Mouse (Mus musculus) myocyte (in vitro differentiated cells): Measurements from ENCODE around the gene Car5a. TPM values are rescaled to one million over a fixed set of nuclear protein-coding genes. Genes with fewer than 3 reads are reported as not detected.

Source experiments
- H3K27me3 ChIP-seq: one replicate; pipeline ENCODE4 v1.6.1; 2011; ENCODE audit not compliant: control insufficient read depth, insufficient read depth, insufficient read length
- H3K36me3 ChIP-seq: one replicate; pipeline ENCODE4 v1.6.1; 2011; ENCODE audit not compliant: control insufficient read depth, insufficient read depth
- H3K4me2 ChIP-seq: one replicate; pipeline ENCODE4 v1.6.1; 2011; ENCODE audit warnings: low read depth, control low read depth
- H3K4me3 ChIP-seq: one replicate; pipeline ENCODE4 v1.5.1; 2011; ENCODE audit warnings: mild to moderate bottlenecking, control low read depth, moderate library complexity
- H3K79me2 ChIP-seq: one replicate; pipeline ENCODE4 v1.6.1; 2011; ENCODE audit not compliant: control insufficient read depth, insufficient read depth
- H3ac ChIP-seq: one replicate; pipeline ENCODE4 v1.6.1; 2011; ENCODE audit not compliant: control insufficient read depth, insufficient read length
- CEBPB ChIP-seq: IDR thresholded peaks from 2 replicates; pipeline ENCODE4 v1.6.1; 2011; ENCODE audit warnings: mild to moderate bottlenecking, moderate library complexity; ENCODE audit not compliant: poor library complexity, insufficient read depth, severe bottlenecking
- E2F4 ChIP-seq: IDR thresholded peaks from one replicate; pipeline ENCODE4 v1.6.1; 2011; ENCODE audit warnings: mild to moderate bottlenecking, control low read depth, moderate library complexity; ENCODE audit not compliant: insufficient read depth
- MAX ChIP-seq: IDR thresholded peaks from one replicate; pipeline ENCODE4 v1.6.1; 2011; ENCODE audit warnings: low read depth, mild to moderate bottlenecking, control low read depth
- MYOD1 ChIP-seq, 3 experiments: IDR thresholded peaks; one replicate each; pipeline ENCODE4 v1.6.1; 2011; ENCODE audit warnings: control low read depth in 2 of 3, low read depth in 2 of 3, mild to moderate bottlenecking in 2 of 3, moderate library complexity in 1 of 3; ENCODE audit not compliant: insufficient read length in 2 of 3, control insufficient read depth in 1 of 3
- MYOG ChIP-seq, 3 experiments: IDR thresholded peaks; one replicate each; pipeline ENCODE4 v1.6.1; 2011; ENCODE audit warnings: control low read depth in 2 of 3, low read depth in 2 of 3, mild to moderate bottlenecking in 2 of 3; ENCODE audit not compliant: insufficient read length in 2 of 3, control insufficient read depth in 1 of 3, insufficient read depth in 1 of 3
- POLR2A ChIP-seq: IDR thresholded peaks from one replicate; pipeline ENCODE4 v1.6.1; 2011; ENCODE audit warnings: low read depth, mild to moderate bottlenecking, control low read depth, moderate library complexity; ENCODE audit not compliant: insufficient read length
- POLR2AphosphoS2 ChIP-seq: IDR thresholded peaks from one replicate; pipeline ENCODE4 v1.6.1; 2011; ENCODE audit warnings: low read depth, control low read depth; ENCODE audit not compliant: insufficient read length
- REST ChIP-seq: IDR thresholded peaks from one replicate; pipeline ENCODE4 v1.6.1; 2011; ENCODE audit warnings: mild to moderate bottlenecking, control low read depth, moderate library complexity; ENCODE audit not compliant: insufficient read depth, insufficient read length
- SRF ChIP-seq: IDR thresholded peaks from one replicate; pipeline ENCODE4 v1.6.1; 2011; ENCODE audit warnings: low read depth; ENCODE audit not compliant: control insufficient read depth, insufficient read length
- TCF12 ChIP-seq: IDR thresholded peaks from one replicate; pipeline ENCODE4 v1.6.1; 2011; ENCODE audit warnings: mild to moderate bottlenecking, control low read depth; ENCODE audit not compliant: poor library complexity, insufficient read depth, severe bottlenecking
- TCF3 ChIP-seq: IDR thresholded peaks from one replicate; pipeline ENCODE4 v1.6.1; 2011; ENCODE audit warnings: low read depth, control low read depth; ENCODE audit not compliant: insufficient read length
- USF1 ChIP-seq: IDR thresholded peaks from one replicate; pipeline ENCODE4 v1.6.1; 2011; ENCODE audit warnings: low read depth, mild to moderate bottlenecking, control low read depth, moderate library complexity
- polyA plus RNA-seq: library from polyadenylated mRNA; unstranded; fragments of >200 nt; fragmentation: generic; extraction: Trizol; gene quantifications from one replicate; pipeline ENCODE4 v1.2.1, GENCODE M21; 2012; ENCODE audit warnings: missing spikeins

The Car5a gene
- polyA plus RNA-seq, 1 experiment: not detected

DNA sequence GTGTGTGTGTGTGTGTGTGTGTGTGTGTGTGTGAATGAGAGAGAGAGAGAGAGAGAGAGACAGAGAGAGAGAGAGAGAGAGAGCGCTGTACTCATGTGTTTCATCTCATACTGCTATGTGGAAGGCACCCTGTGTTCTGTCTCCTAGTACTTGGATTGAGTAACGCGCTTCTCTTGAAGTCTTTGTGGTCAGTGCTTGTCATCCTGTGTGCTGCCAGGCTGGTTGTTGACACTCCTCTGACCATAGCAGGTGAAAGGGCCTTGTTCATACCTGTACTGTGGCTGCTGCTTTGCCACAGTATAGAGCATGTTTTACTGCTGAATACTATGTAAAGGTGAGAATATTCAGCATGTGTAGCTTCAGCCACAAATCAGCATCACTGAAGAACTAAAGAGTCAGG, 41.0 kb upstream of the Car5a start:
- Histone ChIP-seq H3K4me3 (no peak overlapping the region), H3K4me2 (no peak overlapping the region), H3K27me3 (no peaks in the 10 kb centered on the region), H3K79me2 (no peaks in the 10 kb centered on the region), H3K36me3 (peaks cover 6% of the 10 kb centered on the region), H3ac (no peak overlapping the region)
- TF ChIP-seq USF1: no peak
- no peak for TF ChIP-seq MYOD1 (IDR thresholded peaks at IDR 0.05; ENCODE audit: control insufficient read depth in 1 of 3, insufficient read length in 2 of 3, low read depth in 2 of 3)
- no peak for TF ChIP-seq CEBPB
- TF ChIP-seq POLR2A: no peak
- TF ChIP-seq E2F4: no peak
- no peak for TF ChIP-seq SRF
- TF ChIP-seq POLR2AphosphoS2: no peak
- TF ChIP-seq MAX: no peak
- no peak for TF ChIP-seq MYOG (IDR thresholded peaks at IDR 0.05; ENCODE audit: control insufficient read depth in 1 of 3, insufficient read depth in 1 of 3, insufficient read length in 2 of 3, low read depth in 2 of 3)
- no peak for TF ChIP-seq TCF3
- TF ChIP-seq TCF12: no peak
- no peak for TF ChIP-seq REST

DNA sequence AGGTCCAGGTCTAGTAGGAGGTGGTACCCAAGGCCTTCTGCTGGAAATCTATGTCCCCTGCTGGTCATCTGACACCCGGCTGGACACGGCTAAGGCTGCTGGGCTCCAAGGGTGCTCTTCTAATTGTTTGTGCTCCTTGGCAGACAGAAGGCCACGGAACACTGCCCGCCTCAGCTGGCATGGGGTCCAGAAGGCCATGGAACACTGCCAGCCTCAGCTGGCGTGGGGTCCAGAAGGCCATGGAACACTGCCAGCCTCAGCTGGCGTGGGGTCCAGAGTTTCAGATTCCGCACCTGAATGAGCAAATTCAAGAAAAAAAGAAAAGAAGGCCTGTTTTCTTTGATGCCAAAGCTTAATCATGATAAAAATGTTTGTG, 36.8 kb upstream of the Car5a start:
- TF ChIP-seq TCF12 (no peak), MYOG (IDR thresholded peaks at IDR 0.05; ENCODE audit: control insufficient read depth in 1 of 3, insufficient read depth in 1 of 3, insufficient read length in 2 of 3, low read depth in 2 of 3) (no peak), TCF3 (no peak), E2F4 (no peak), SRF (no peak)
- Histone ChIP-seq H3K79me2 (no peaks in the 10 kb centered on the region), H3K4me2 (no peak overlapping the region), H3K4me3 (no peak overlapping the region), H3K27me3 (no peaks in the 10 kb centered on the region), H3ac (no peak overlapping the region), H3K36me3 (no peaks in the 10 kb centered on the region)

DNA sequence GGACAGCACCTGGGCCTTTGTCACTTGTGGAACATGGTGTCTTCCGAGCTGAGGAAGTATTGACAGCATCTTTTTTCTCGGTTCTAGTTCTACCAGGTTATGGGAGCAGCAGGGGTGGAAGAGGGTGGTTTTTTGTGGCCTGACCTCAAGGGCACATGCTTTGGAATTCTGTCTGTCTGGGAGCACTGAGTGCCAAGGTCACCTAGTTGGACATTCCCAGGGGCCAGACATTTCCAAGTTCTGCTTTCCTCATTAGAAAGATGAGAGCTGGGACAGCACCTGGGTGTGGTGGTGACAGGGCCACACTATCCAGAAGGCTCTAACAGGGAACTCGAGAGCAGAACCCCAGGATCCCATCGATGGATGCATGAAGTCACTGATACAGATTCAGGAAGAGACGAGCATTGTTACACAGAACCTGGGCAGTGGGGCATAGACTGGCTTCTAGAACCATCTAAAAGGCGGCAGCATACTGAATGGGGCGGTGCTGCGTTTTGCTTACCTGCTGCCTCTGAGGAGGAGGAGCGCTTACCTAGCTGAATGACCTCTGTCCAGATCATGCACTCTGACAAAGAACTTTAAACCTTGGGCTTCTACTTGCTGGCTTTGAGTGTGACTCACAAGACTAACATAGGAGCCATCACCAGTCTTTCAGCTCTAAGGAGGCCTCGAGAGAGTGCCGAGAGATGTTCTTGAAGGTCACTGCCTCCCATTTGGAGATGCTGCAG, 36.3 kb upstream of the Car5a start:
- no peaks in the 10 kb centered on the region for H3K27me3 ChIP-seq
- H3K79me2 ChIP-seq: no peaks in the 10 kb centered on the region
- H3ac ChIP-seq: no peak overlapping the region
- TF ChIP-seq POLR2AphosphoS2 (no peak), REST (no peak), MYOG (IDR thresholded peaks at IDR 0.05; ENCODE audit: control insufficient read depth in 1 of 3, insufficient read depth in 1 of 3, insufficient read length in 2 of 3, low read depth in 2 of 3) (no peak), MAX (no peak), POLR2A (no peak), SRF (no peak), MYOD1 (IDR thresholded peaks at IDR 0.05; ENCODE audit: control insufficient read depth in 1 of 3, insufficient read length in 2 of 3, low read depth in 2 of 3) (no peak), CEBPB (no peak), TCF12 (no peak), E2F4 (no peak), USF1 (no peak), TCF3 (no peak)
- H3K36me3 ChIP-seq: no peaks in the 10 kb centered on the region
- no peak overlapping the region for H3K4me2 ChIP-seq
- no peak overlapping the region for H3K4me3 ChIP-seq

DNA sequence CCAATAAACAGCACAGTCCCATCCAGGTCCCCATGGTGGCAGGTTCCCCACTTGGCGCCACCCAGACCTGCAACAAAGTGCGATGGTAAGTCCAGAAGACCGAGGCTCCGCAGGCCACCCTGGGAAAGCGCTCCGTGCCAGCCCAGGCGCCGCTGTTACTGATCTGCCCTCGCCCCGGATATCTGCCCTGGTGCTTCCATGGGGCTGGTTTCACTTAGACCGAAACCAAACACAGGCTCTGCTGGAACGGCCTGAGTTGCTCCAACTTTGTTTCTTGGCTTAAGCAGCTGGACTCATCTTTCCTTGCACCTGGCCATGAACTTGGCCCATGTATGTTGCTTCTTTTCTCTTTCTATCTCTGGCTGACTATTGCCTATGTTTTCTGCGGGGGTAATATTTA, 34.0 kb upstream of the Car5a start:
- Histone ChIP-seq H3K79me2 (no peaks in the 10 kb centered on the region), H3K27me3 (no peaks in the 10 kb centered on the region), H3K36me3 (peaks cover 7% of the 10 kb centered on the region), H3ac (no peak overlapping the region), H3K4me3 (no peak overlapping the region), H3K4me2 (no peak overlapping the region)
- TF ChIP-seq MAX (no peak), SRF (no peak), USF1 (no peak), CEBPB (no peak), MYOG (IDR thresholded peaks at IDR 0.05; ENCODE audit: control insufficient read depth in 1 of 3, insufficient read depth in 1 of 3, insufficient read length in 2 of 3, low read depth in 2 of 3) (no peak), POLR2AphosphoS2 (no peak), E2F4 (no peak), TCF3 (no peak), MYOD1 (IDR thresholded peaks at IDR 0.05; ENCODE audit: control insufficient read depth in 1 of 3, insufficient read length in 2 of 3, low read depth in 2 of 3) (no peak), TCF12 (no peak), POLR2A (no peak), REST (no peak)
